Mouse (Mus musculus) c-Kit-positive CD71-positive TER-119-positive erythroid progenitor cells, embryonic 14.5 days (primary cell): Measurements from ENCODE around the gene 4930556J24Rik.
"Not testable (repeated sequence)": the region's sequence is repeated elsewhere in the genome, so short reads cannot be mapped to it uniquely, and the experiment has no call there.

ENCODE experiments used
- DNase-seq: peaks from one replicate; pipeline ENCODE4 v3.0.0-alpha.2; 2013; ENCODE audit warnings: low spot score

Gene 4930556J24Rik

DNA sequence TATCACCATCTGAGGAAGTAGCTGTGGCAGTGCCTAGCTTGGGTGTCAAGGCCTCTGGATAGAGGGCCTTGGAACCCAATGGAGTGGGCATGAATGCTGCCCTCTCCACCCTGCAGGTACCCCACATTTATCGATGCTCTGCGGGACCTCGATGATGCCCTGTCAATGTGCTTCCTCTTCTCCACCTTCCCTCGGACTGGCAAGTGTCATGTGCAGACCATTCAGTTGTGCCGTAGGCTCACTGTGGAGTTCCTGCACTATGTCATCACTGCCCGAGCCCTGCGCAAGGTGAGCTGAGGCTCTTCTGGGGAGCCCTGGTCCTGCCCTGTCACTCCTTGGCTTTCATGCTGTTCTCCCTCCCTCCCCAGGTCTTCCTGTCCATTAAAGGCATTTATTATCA lies 3.5 kb downstream of the 4930556J24Rik start:
- DNase-seq = no peak

DNA sequence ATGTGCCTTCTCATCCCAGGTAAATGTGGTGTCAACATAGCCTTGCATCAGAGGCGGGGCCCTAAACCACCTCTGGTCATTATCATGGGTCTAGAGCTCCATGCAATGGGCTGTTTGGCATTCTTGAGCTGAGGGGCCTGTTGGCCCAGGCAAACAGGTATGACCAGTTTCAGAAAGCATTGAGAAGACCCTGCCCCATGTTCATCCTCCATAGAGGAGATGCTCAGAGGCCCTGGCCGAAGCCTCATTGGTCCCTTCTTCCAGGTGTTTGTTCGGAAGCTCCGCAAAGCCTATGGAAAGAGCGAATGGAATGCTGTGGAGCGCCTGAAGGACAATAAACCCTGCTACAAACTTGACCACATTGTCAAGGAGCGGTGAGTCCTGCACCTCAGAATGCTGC lies 6.2 kb downstream of the 4930556J24Rik start:
- no peak for DNase-seq

DNA sequence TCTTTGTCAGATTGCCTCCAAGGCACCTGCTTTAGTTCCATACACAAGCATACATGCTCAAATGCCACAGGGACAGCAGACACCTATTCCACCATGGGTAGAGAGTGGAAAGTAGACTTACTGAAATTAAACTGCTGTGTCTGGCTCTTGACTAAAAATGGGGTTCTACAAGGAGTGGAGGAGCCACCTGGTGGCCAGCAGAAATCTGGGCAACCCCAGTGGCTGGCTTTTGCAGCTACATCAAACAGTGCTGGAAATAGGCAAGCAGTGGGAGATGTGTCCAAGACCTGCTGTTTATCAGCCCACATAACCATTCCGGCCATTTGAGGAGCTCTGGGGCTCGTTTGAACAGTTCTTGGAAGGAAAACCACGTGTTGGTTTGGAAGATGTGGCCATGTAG lies 6.7 kb downstream of the 4930556J24Rik start:
- no peak for DNase-seq

DNA sequence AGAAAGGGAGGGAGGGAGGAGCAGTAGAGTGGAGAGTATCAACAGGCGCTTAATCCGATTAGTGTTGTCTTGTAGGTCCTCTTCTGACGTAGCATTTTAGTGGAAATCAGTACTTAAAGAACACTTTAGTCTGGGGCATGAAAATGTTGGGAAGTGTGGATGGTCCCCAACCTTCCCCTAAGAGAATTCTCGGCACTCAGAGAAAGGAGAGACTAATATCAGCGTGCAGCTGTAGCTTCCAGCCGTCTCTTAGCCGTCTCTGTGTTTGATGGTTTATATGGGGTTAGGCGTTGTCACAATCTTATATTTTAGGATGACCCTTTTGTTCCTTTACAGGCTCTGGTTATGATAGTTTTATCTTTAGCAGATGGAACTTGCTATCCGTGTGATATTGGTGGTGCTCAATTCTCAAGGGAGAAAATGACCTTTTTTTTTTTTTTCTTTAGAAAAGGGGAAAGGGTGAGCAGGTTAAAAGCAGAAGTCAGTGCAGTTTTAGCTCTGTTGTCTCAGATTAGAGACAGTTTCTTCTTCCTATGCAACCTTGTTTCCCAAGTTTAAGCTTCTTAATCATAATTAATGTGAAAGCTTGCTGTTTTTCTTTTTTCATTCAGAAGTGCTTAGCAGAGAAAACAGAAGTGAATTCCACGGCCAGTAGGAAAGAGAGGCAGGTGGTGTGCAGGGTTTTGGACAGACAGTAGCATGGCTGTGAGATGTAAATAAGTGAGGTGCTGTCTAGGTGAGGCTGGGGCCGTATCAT lies 12.0 kb downstream of the 4930556J24Rik start:
- DNase-seq = no peak

DNA sequence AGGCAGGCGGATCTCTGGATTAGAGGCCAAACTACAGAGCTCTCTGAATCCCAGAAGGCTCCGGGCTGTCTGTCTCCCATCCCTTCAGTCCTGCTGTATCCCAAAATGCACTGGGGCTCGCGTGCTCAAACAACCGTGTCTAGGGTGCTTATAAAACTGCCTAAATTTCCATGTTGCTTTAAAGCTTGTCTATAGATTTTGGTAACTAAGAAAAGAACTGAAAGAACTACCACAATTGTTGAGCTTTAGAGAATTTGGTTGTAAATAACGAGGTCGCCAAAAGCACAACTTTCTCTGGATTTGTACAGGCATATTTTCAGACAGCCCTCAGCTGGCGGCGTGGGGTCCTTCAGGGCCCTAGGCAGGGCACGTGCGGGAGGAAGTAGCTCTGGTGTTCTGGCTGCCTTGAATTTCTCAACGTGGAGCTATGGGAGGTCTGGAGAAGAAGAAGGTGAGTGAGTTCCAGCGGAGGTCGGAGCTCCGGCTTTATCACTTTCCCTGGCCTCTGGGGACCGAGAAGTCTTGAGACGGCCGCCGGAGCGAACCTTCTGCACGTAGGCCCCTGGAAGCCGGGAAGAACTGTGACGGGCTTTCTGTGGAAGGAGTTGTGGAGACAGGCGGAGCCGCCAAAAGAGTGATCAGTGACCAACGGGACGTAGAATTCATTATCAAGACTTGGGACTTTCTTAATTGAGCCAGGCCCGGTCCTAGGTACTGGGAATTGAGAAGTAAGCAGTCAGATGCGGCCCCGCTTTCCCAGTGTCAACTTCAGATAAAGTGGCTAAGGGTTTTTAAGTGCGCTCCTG lies 12.8 kb downstream of the 4930556J24Rik start, which contains the start of gene Pes1:
Gene Pes1 (plus strand): TSS at position 366 of the 806 bp plus-strand sequence.
- DNase-seq = peak; percentile 86

DNA sequence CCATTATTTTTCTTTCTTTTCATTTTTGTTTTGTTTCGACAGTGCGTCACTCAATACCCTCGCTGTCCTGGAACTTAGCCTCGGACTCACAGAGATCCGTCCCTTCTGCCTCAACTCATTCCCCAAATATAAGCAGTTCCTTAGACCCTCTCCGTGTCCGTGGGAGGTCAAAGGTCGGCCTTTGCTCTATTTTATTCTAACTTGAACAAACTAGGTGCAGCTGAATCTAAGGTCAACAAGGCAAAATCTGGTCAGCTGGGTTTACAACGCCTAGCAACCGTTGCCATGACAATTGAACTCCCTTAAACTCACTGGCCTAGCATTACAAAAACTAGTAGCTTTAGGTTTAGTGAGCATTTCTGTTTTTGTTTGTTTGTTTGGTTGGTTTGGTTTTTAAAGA lies 13.4 kb downstream of the 4930556J24Rik start:
- no peak for DNase-seq

DNA sequence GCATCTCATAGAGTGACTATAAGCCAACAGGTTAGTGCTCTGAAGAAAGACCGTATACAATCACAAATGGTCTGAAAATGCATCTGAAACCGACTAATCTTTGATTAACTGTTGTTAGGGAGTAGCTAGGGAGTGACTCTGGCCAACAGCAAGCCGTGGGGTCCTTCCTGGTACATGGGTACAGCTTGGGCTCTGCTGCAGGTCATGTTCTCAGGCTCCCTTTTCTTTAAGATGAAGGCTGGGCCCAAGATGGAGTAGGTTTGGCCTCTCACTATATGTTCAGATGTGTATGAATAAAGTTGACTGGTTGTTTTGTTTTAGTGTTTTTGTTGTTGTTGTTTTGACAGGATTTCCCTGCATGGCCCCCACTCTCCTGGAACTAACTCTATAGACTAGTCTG lies 14.8 kb downstream of the 4930556J24Rik start:
- no peak for DNase-seq

DNA sequence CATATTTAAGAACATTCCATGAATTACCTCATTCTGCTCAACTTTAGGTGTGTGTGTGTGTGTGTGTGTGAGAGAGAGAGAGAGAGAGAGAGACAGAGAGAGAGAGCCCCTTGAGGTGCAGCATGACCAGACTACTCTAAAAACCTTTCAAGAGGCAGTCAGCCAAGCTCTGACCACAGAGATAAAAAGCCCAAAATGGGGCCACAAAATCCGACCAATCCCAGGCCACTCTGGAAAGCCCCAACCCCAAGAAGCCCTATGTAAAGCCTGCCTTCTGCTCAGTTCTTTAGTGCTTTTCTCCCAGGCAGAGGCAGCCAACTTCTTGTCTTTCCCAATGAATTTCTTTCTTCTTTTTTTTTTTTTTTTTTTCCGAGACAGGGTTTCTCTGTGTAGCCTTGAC lies 15.7 kb downstream of the 4930556J24Rik start:
- no peak for DNase-seq

DNA sequence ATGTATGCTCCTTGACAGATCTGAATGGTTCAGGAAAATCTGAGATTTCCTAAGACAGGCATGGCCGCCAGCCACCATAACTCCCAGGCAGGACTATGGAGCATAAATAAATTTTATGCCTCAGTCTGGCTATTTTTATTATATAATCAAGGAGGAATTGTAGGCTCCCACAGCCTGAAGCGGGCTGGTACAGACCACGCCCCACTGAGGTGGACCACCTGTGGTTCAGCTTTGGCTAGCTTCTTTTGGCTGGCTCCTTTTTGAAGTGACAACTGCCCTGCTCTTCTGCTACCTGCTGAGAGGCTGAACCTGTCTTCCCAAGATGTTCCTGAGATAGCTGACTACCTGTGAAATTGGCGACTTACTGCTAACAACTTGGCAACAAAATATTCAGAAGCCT lies 21.2 kb downstream of the 4930556J24Rik start:
- not testable (repeated sequence) for DNase-seq

DNA sequence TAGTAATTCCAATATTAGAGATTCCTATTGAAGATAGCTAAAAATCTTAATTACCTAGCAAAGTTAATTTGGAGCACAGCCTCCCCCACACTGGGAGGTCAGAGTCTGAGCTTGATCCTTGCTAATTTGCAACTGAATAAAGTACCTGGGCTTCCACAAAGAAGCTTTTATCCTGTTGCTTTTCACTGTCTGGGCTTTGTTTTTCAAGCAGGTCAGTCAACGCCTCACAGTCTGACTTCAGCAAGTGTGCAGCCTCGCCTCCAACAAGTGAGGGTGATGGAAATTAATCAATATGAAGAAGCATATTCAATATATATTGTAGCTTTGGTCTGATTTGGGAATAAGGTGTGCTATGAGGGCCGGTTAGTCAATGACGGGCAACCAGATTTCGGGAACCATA lies 21.7 kb downstream of the 4930556J24Rik start:
- not testable (repeated sequence) for DNase-seq

DNA sequence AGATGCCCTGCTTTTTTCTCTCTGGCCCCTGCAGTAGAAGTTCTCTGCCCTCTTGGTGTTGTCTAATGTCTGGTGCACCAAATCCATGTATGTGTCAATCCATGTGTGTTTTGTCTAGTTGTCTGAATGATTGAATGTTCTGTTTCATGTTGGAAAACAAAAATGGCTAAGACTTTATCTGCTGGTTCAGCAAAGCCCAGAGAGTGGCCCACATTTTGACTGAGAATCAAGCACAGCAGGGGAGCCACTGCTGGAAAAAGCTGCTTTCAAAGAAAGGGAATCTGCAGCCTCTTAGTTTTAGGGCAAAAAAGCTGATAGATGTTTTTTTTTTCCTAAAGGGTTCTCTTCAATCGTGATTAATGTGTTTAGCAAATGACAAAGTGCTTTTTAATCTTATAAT lies 30.2 kb downstream of the 4930556J24Rik start:
- no peak for DNase-seq

DNA sequence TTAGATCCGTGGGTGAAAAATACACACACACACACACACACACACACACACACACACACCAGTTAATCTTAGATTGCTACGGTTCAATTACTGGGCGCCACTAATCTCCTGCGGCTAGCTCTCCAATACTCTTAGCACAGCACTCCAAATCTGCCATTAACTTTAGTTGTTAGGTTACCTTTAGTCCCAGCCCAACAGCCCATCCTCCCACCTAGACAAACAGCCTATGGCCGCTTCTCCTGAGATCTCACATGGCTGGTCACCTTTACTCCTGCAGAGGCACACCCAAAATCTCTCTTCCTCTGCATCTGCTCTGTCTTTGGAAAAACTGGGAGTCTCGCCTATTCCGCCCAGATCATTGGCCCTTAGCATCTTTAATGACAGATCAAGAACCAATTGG lies 35.2 kb downstream of the 4930556J24Rik start:
- no peak for DNase-seq

DNA sequence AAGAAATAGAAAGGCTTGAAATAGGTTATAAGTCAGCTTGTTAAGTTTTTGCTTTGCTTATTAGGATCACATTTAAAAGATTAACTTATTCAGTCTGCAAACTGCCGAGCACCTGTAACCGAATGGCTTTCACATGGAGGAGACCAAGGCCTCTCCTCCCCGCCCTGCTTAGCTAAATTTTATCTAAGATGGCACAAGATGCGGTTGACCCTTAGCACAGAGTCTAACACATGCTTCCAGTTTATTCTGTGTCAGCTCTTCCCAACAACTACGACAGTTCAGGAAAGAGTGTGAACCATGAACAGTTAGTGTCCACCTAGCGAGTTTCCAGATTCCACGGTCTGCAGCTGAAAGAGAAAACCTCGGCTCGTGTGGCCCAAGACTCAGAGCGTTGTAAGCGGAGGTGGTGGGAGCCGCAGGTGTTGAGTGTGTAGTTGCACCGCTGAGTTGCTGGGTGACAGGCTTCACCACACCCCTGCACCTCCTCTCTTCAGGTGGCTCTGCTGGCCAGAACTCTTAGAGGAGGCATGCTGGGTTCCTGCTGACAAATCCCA lies 39.2 kb downstream of the 4930556J24Rik start:
- DNase-seq = no peak

DNA sequence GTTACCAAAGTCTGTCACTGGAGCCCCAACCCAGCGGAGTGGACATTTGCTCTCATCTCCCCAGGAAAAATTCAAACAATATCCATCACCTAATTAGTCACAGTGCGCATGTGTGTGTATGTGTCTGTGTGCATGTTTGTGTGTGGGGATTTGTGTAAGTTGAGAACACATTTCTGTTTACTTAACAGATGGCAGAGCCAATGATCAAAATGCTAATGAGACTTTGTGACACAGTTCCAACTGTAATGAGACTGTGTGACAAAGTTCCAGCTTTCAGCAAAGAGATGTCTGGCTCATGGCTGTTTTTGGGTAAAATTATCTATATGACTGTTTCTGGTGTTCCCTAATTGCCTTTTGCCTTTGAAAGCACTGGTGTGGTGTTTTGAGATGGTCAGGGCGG lies 40.3 kb downstream of the 4930556J24Rik start:
- DNase-seq = no peak

DNA sequence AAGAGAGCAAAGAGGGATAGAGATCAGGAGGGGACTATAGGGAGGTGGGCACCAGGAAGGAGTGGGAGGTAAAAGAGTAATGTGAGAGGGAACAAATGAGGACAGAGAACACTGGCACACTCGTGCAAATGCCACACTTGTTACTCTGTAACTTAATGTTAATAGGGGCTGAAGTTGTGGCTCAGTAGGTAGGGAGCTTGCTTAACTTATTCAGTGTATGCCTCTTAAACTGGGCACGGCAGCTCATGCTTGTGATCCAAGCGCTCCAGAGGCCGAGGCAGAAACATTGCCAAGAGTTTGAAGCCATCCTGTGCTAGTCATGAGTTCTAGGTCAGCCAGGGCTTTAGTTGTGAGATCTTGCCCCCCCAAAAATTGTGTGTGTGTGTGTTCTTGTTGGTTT lies 41.4 kb downstream of the 4930556J24Rik start:
- no peak for DNase-seq

DNA sequence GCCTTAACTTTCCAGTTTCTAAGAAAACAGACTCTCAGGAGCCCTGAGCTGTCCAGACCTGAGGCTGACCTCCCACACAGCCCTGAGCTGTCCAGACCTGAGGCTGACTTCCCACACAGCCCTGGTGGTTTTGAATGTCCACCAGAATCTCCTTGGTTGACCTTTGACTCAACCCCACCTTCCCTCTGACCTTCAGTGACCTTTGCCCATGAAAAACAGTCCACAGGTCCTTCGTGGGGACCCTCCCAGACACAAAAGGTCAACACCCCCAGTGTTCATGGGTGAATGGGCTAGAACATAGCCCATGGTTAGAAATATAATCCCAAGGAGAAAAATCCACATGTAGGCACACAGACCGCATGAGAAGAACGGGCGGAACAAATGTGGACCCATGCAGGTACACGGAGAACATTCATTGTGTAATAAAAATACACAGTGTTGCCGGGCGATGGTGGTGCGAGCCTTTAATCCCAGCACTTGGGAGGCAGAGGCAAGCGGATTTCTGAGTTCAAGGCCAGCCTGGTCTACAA lies 42.8 kb downstream of the 4930556J24Rik start:
- DNase-seq = no peak

DNA sequence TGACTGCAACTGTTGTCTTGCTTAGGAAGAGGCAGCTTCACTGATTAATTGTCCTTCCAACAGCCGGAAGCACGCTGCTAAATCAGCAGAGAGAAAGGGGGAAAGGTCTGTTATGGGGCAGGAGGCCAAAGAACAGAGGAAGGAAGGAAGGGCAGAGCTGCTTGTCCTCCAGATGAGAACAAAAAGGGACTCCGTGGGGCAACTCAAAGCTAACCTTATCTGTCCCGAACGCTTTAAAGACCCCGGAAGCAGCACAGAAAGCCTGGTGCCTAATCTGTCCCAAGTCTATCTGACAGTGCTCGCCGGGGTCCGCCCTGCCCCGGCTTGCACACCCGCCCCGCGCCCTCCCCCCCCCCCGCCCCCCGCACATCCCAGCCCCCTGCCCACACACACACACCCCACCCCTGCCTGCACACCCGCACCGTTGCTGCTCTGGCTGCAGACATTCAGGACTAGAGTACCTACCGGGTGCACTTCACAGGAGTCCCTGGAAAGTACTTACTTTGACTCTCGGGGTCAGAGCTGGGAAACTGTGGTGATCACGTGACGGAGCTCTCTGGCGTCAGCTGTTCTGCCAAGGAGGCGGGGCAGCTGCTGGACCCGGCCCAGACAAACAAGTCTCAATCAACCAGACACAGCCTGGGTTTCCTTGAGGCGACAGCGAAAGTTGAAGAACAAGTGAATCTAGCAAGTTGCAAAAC lies 44.9 kb downstream of the 4930556J24Rik start, which contains the start of gene Tcn2:
Gene Tcn2 (minus strand): TSS at position 649 of the 701 bp plus-strand sequence.
- DNase-seq = peak; percentile 51

DNA sequence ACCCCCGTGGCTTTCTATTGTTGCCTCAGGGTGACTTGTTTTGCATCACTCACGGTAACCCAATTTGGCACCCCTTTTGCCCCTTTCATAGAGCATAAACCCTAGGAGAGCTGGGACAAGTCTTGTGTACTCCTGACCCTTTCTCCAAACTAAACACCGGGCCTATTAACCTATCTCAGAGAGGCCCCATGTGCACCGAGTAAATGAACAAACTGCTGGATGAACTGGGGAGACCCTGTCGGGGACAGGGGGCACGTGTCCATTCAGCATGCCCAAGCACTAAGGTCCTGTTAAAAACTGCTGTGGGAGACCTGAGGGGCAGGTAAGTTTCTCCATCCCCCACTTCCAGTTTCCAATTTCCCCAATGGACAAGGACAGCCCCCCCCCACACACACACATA lies 45.6 kb downstream of the 4930556J24Rik start:
- no peak for DNase-seq

DNA sequence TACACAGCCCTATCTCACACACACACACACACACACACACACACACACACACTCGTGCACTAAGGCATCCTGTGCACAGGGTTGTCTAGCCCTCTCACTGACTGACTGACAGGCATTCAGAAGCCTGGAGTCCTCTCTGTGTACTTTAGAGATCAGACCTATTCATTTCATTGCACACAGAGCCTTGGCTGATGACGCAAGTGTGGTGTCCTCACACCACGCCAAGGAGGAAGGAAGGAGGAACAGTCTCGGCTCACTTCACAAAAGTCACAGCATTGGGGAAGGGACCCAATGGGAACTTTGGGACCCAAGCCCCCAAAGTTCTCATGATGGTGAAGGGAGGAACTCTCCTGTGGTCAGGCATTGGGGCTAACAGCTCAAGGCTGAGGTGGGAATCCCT lies 46.6 kb downstream of the 4930556J24Rik start:
- DNase-seq = no peak

DNA sequence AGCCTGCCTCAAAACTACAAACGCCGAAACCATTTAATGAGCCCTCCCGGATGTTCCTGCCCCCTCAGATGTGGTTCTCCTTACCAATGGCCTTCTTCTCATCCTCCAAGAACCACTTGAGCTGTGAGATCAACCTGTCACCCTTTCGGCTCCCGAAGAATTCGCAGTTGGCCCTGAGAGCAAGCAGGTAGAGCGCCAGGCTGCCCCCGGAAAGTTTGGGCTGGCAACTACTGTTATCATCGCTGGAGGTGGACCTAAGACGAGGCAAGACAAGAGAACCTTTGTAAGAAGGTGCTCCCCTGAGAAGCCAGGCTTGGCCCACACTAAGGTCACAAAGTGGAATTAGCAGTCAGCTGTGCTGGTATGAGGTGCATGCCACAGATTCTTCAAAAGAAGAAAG lies 50.7 kb downstream of the 4930556J24Rik start:
- DNase-seq = no peak

DNA sequence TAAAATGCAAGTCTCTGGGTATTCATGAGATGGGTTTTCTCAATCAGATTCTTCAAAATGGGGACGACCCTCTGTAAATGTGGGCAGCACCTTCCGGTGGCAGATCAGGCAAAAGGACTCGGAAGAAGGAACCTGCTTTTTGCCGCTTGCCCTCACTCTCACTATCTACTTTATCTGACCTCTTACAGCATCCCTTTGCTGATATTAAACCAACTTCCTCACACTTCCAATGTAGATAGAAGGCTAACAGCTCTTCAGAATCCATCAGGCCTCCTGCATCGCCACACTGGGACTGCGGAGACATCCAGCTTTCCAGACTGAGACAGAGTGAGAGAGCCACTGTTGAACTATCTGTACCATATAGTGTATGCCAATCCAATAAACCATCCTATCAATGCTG lies 53.8 kb downstream of the 4930556J24Rik start:
- DNase-seq = no peak

DNA sequence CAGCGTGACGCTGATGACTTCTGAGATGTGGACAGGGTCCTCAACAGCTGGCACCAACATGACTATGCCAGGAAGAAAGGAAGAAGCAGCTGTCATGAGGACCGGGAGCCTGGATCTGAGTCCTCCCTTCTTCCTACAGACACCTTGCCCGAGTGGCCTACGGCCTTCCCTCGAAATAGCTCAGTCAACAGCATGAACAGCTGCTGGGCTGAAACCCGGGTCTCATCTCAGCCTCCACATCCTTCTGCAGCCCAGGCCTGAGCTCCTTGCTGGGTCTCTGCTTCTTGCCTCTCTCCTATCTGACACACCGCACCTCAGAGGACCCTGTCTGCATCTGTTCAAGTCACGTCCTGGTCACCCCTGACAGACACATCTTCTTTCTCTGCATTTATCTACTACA lies 54.5 kb downstream of the 4930556J24Rik start:
- no peak for DNase-seq
